Mouse (Mus musculus): ENCODE results near the gene Slc16a7.

DNA sequence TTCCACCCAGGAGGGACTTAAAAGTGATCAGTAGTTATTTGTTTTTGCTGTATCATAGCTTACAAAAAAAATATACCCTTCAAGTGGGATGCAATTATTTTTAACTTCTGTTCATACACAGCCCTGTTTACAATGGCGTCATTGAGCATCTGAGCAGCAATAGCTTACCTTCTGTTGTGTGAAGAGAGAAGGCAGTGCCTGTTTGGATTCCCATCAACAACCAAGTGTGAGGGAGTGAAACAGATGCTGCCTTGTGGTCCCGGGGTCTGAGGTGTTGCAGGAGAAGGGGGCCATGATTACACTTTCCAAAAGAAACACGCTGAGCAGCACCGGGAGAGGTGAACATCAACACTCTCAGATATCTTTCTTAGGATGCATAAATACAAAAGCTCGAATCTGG is 201.7 kb downstream of the Slc16a7 start:
- TF ChIP-seq CTCF (IDR thresholded peaks at IDR 0.05; ENCODE audit: extremely low read depth, insufficient read length, insufficient replicate concordance, low read depth, low read length): no peak
- TF ChIP-seq POLR2A (IDR thresholded peaks at IDR 0.05; ENCODE audit: low read depth, low read length): no peak
